Mouse (Mus musculus): ENCODE measurements around the gene C530008M17Rik. TPM values are rescaled to one million over a fixed set of nuclear protein-coding genes. Genes with fewer than 3 reads are reported as not detected.

C530008M17Rik gene
- total and polyA plus RNA-seq, 3 experiments: 3.2 to 10.6 TPM; not detected in 1

- no peaks in the 10 kb centered on the region for H3K4me1 ChIP-seq (ENCODE audit: control insufficient read depth in 1 of 2, insufficient read depth in 2 of 2, low read length in 2 of 2)
- no peak overlapping the region for H3K27ac ChIP-seq (ENCODE audit: control insufficient read depth, low read depth, low read length)
- no peaks in the 10 kb centered on the region for H3K79me2 ChIP-seq (ENCODE audit: control insufficient read depth, insufficient read depth, low read length, poor library complexity)
- TF ChIP-seq MYB (IDR thresholded peaks at IDR 0.05; ENCODE audit: low read depth, low read length): no peak
- TF ChIP-seq CTCF (IDR thresholded peaks at IDR 0.05 in 2 of 3, conservative IDR thresholded peaks at IDR 0.05 in 1 of 3; ENCODE audit: control insufficient read depth in 1 of 3, insufficient read depth in 1 of 3, low read depth in 2 of 3, low read length in 3 of 3, poor library complexity in 1 of 3, severe bottlenecking in 1 of 3): no peak
- no peak for TF ChIP-seq SIN3A (IDR thresholded peaks at IDR 0.05; ENCODE audit: low read length)
- TF ChIP-seq RCOR1 (IDR thresholded peaks at IDR 0.05; ENCODE audit: low read depth, low read length): no peak
- no peak for TF ChIP-seq USF2 (IDR thresholded peaks at IDR 0.05; ENCODE audit: borderline replicate concordance in 1 of 2, insufficient read depth in 1 of 2, low read depth in 1 of 2, low read length in 2 of 2)
- TF ChIP-seq CHD1 (IDR thresholded peaks at IDR 0.05; ENCODE audit: low read depth, low read length): no peak
- TF ChIP-seq TCF12 (IDR thresholded peaks at IDR 0.05; ENCODE audit: low read depth, low read length): no peak
- TF ChIP-seq TBP (IDR thresholded peaks at IDR 0.05; ENCODE audit: low read depth, low read length): no peak
- TF ChIP-seq POLR2AphosphoS2 (IDR thresholded peaks at IDR 0.05; ENCODE audit: low read length): no peak
- no peak for TF ChIP-seq ZKSCAN1 (IDR thresholded peaks at IDR 0.05; ENCODE audit: low read depth, low read length)
- TF ChIP-seq BHLHE40 (IDR thresholded peaks at IDR 0.05; ENCODE audit: borderline replicate concordance, low read depth, low read length): no peak
- TF ChIP-seq MYC (IDR thresholded peaks at IDR 0.05; ENCODE audit: low read depth, low read length): no peak
- no peak for TF ChIP-seq ELF1 (IDR thresholded peaks at IDR 0.05; ENCODE audit: low read depth, low read length)
- TF ChIP-seq MXI1 (IDR thresholded peaks at IDR 0.05; ENCODE audit: low read depth, low read length): no peak
- no peak for TF ChIP-seq GABPA (IDR thresholded peaks at IDR 0.05; ENCODE audit: low read depth, low read length)
- TF ChIP-seq CHD2 (IDR thresholded peaks at IDR 0.05; ENCODE audit: low read length): no peak
- no peak overlapping the region for H3K9ac ChIP-seq (ENCODE audit: control insufficient read depth, low read depth, low read length, poor library complexity, severe bottlenecking)
- no peaks in the 10 kb centered on the region for H3K36me3 ChIP-seq (ENCODE audit: control insufficient read depth in 1 of 2, insufficient read depth in 2 of 2, low read length in 2 of 2)
- DNase-seq (ENCODE audit: low read depth, low spot score): no peak
- H3K9me3 ChIP-seq (replicated peaks; ENCODE audit: insufficient read depth, low read length): no peaks in the 10 kb centered on the region
- no peaks in the 10 kb centered on the region for H3K27me3 ChIP-seq (ENCODE audit: control insufficient read depth in 1 of 2, insufficient read depth in 2 of 2, low read length in 2 of 2)
- no peak overlapping the region for H3K4me3 ChIP-seq (ENCODE audit: control insufficient read depth in 1 of 2, insufficient read depth in 1 of 2, low read depth in 2 of 2, low read length in 2 of 2)
Observed at GRCm38 (mm10) chr5:76719954-76720353, 63.6 kb downstream of the C530008M17Rik start.

- no peaks in the 10 kb centered on the region for H3K36me3 ChIP-seq (ENCODE audit: control insufficient read depth in 1 of 2, insufficient read depth in 2 of 2, low read length in 2 of 2)
- H3K27me3 ChIP-seq (ENCODE audit: control insufficient read depth in 1 of 2, insufficient read depth in 2 of 2, low read length in 2 of 2): no peaks in the 10 kb centered on the region
Observed at GRCm38 (mm10) chr5:76724878-76725277, 68.6 kb downstream of the C530008M17Rik start.

More at GRCm38 (mm10) chr5:76724878-76725277, 68.6 kb downstream of the C530008M17Rik start:
- H3K27ac ChIP-seq (ENCODE audit: control insufficient read depth, low read depth, low read length): no peak overlapping the region
- H3K4me1 ChIP-seq (ENCODE audit: control insufficient read depth in 1 of 2, insufficient read depth in 2 of 2, low read length in 2 of 2): no peaks in the 10 kb centered on the region
- H3K4me3 ChIP-seq (ENCODE audit: control insufficient read depth in 1 of 2, insufficient read depth in 1 of 2, low read depth in 2 of 2, low read length in 2 of 2): no peak overlapping the region
- no peaks in the 10 kb centered on the region for H3K9me3 ChIP-seq (replicated peaks; ENCODE audit: insufficient read depth, low read length)
- TF ChIP-seq CTCF (IDR thresholded peaks at IDR 0.05 in 2 of 3, conservative IDR thresholded peaks at IDR 0.05 in 1 of 3; ENCODE audit: control insufficient read depth in 1 of 3, insufficient read depth in 1 of 3, low read depth in 2 of 3, low read length in 3 of 3, poor library complexity in 1 of 3, severe bottlenecking in 1 of 3) (peak; percentile 47 to 63 (median 53)), RAD21 (IDR thresholded peaks at IDR 0.05; ENCODE audit: low read depth, low read length) (peak; percentile 35), SMC3 (IDR thresholded peaks at IDR 0.05; ENCODE audit: low read depth, low read length) (peak; percentile 44), JUND (IDR thresholded peaks at IDR 0.05; ENCODE audit: low read depth, low read length) (no peak)
- peak; percentile 45 for DNase-seq (ENCODE audit: low read depth, low spot score)
- H3K9ac ChIP-seq (ENCODE audit: control insufficient read depth, low read depth, low read length, poor library complexity, severe bottlenecking): no peak overlapping the region
- no peaks in the 10 kb centered on the region for H3K79me2 ChIP-seq (ENCODE audit: control insufficient read depth, insufficient read depth, low read length, poor library complexity)
